Mouse (Mus musculus) activated CD4-positive, CD25-positive, alpha-beta regulatory T cell, adult 9 weeks (primary cell): ENCODE measurements around the gene Tex264. TPM values are rescaled to one million over a fixed set of nuclear protein-coding genes. Genes with fewer than 3 reads are reported as not detected.

Source experiments
- polyA plus RNA-seq: library from polyadenylated mRNA; unstranded; fragments of 100-300 nt; shearing (Covaris generic); gene quantifications from one replicate; pipeline ENCODE4 v1.2.1, GENCODE M21; 2017

The Tex264 gene
- polyA plus RNA-seq = 72.8 TPM

DNA sequence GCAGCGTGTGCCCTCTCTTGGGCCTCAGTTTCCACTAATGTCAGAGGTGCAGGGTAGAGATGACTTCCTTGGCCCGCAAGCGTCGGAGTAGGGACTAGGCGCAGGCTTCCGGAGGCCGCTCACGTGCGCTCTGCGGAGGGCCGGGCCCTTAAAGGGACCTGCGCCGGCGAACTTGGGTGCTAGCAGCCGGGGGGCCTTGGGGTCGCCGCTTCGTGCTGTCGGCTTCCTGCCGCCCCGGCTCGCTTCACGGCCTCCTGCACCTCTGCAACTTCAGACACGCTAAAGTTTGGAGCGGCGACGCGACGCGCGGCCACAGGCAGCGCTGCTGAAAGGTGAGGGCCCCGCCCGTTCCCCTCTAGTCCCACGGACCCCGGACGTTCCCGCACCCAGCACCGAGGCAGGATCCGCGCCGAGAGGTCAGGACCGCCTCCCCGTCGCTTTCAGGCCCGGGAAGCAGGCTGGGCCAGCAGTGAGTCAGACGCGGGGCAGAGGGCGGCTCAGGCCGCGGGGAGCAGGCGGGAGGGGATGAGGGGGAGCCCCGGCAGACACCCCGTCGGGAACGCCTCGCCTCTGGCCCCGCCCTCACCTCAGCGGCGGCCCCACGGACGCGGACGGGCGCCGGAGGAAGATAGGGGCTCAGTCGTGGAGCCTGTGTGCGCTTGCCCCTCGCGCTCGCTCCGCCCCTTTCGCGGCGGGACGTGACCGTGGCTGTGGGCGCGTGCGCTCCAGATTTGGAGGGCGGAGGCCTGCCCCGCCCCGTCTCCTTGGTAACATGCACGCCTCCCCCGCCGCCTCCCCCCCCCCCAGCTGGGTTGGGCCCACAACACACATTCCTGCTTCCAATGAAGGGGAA, at the start of gene Tex264:
TSS of gene Tex264 (minus strand) at position 679 of the 853 bp plus-strand sequence.

DNA sequence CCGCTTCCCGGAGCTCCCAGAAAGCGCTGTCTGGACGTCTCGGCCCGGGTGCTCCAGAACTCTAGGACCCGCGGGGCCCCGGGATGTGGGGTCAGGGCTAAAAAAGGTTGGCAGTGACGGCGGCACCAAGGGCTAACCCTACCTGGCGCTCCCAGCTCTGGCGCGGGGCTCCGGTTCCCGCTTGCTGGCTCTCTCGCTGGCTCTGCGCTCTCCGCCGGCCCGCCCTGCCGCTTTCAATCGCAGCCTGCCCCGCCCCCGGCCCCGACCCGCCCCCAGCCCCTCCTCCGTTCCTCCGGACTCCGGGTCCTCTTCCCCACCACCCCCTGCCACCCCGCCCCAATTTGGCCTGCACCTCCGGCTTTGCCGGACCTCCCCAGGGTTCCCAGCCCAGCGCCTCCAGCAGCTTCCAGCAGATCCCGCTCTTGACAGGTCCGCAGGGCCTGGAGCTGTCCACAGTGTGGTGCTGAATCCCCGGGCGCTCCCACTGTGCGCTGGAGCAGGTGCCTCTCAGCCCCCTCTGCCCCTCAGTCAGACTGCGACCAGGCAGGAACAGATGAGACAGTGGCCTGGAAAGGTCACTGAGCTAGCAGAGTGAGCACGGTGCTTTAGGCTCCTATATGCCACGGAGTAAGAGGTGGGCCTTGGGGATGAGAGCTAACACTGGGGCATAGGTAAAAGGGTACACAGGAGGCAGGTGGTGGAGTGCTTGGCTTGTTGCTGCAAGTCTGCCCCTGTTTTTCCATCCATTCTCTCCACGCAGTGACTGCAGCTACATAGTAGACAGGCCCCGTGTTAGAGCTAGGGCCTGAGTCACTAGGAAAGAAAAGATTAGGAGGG, 29.6 kb downstream of the Tex264 start, which contains the start of gene Grm2:
TSS of gene Grm2 (minus strand) at position 199 of the 837 bp plus-strand sequence.

DNA sequence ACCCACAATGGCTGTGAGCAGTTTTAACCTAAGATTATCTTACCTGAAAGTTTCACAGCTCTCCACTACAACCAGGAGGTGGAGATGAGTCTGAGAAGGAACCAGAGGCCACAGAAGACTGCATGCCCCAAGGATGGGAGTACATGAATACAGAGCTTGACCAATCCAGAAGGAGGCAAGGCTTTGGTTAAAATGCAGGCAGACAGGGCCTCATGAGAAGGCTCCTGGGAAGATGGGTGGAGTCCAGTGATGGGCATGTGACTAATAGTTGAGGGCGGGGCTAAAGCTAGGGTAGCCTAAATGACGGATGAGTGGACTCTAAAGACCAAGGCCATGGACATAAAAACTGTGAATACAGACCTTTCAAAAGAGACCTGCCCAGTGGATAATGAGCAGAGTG, 59.4 kb downstream of the Tex264 start, which contains the start of gene Iqcf6:
TSS of gene Iqcf6 (plus strand) at position 301 of the 400 bp plus-strand sequence.

Other genes starting within 250 kb of the Tex264 start
- gene Acy1, start 247.6 kb downstream of the Tex264 start, polyA plus RNA-seq = 20.7 TPM
- 16.0 TPM for gene Abhd14b, start 238.5 kb downstream of the Tex264 start, polyA plus RNA-seq
- 23.8 TPM for gene Abhd14a, start 238.2 kb downstream of the Tex264 start, polyA plus RNA-seq
- gene Pcbp4, start 232.6 kb downstream of the Tex264 start, polyA plus RNA-seq = 14.7 TPM
- gene Gpr62, start 220.0 kb downstream of the Tex264 start, polyA plus RNA-seq = not detected
- gene Rrp9, start 210.0 kb downstream of the Tex264 start, polyA plus RNA-seq = 76.3 TPM
- gene Parp3, start 209.0 kb downstream of the Tex264 start, polyA plus RNA-seq = 96.2 TPM
- not detected for gene Iqcf1, start 186.0 kb downstream of the Tex264 start, polyA plus RNA-seq
- gene Iqcf5, start 171.4 kb downstream of the Tex264 start, polyA plus RNA-seq = not detected
- not detected for gene Iqcf3, start 124.3 kb downstream of the Tex264 start, polyA plus RNA-seq
- not detected for gene Iqcf4, start 114.9 kb downstream of the Tex264 start, polyA plus RNA-seq
- not detected for gene Iqcf6, start 59.3 kb downstream of the Tex264 start, polyA plus RNA-seq
- gene Grm2, start 29.8 kb downstream of the Tex264 start, polyA plus RNA-seq = not detected
- 3.9 TPM for gene Rad54l2, start 103.3 kb upstream of the Tex264 start, polyA plus RNA-seq
- gene Dcaf1, start 135.9 kb upstream of the Tex264 start, polyA plus RNA-seq = 53.6 TPM
- gene Rbm15b, start 201.5 kb upstream of the Tex264 start, polyA plus RNA-seq = 1.3 TPM
- 161 TPM for gene Manf, start 206.1 kb upstream of the Tex264 start, polyA plus RNA-seq